Mouse (Mus musculus): Measurements from ENCODE around the gene Ptp4a2. TPM values are rescaled to one million over a fixed set of nuclear protein-coding genes. Genes with fewer than 3 reads are reported as not detected.
"Not testable (repeated sequence)": the region's sequence is repeated elsewhere in the genome, so short reads cannot be mapped to it uniquely, and the experiment has no call there.

Gene Ptp4a2
- total RNA-seq, 2 experiments from 2014 or later, result 313 to 540 TPM

- no peak for ATAC-seq (replicated peaks; ENCODE audit: low FRiP score, low TSS enrichment, poor library complexity, severe bottlenecking)
Measured at GRCm38 (mm10) chr4:129835296-129835695, 24.3 kb downstream of the Ptp4a2 start.

GRCm38 (mm10) chr4:129839866-129840555 lies 29.0 kb downstream of the Ptp4a2 start:
- ATAC-seq (replicated peaks; ENCODE audit: low FRiP score, low TSS enrichment, poor library complexity, severe bottlenecking), result no peak

DNA sequence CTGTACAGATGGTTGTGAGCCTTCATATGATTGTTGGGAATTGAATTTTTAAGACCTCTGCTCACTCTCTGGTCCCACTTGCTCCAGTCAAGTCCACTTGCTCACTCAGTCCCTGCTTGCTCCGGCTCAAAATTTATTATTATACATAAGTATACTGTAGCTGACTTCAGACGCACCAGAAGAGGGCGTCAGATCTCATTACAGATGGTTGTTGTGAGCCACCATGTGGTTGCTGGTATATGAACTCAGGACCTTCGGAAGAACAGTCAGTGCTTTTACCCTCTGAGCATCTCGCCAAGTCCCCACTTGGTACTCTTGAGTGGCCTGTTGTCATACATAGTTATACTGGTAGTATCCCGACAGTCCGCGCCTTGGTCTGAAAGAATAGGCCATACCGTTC lies 35.8 kb downstream of the Ptp4a2 start:
- no peak for ATAC-seq (replicated peaks; ENCODE audit: low FRiP score, low TSS enrichment, poor library complexity, severe bottlenecking)

GRCm38 (mm10) chr4:129850491-129850890 lies 39.5 kb downstream of the Ptp4a2 start:
- no peak for ATAC-seq (replicated peaks; ENCODE audit: low FRiP score, low TSS enrichment, poor library complexity, severe bottlenecking)

GRCm38 (mm10) chr4:129851861-129852260 lies 40.8 kb downstream of the Ptp4a2 start:
- no peak for ATAC-seq (replicated peaks; ENCODE audit: low FRiP score, low TSS enrichment, poor library complexity, severe bottlenecking)

DNA sequence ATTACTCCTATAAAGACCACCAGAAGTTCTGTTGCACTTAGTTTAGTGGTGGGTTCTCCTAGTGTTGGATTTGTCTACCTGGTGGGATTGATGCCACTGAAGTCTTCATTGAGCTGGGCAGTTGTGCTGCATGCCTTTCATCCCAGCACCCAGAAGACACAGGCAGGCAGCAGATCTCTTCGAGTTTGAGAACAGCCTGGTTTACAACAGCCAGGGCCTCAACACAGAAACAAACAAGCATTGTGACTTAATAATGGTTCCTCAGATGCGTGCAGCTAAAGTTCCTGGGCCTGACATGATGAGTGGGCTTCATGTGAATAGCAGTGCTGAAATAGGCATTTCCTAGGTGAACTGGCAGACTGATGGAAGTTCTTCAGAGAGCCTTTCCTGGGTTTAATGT lies 42.0 kb downstream of the Ptp4a2 start:
- ATAC-seq (replicated peaks; ENCODE audit: low FRiP score, low TSS enrichment, poor library complexity, severe bottlenecking), result no peak

GRCm38 (mm10) chr4:129853996-129854395 lies 43.0 kb downstream of the Ptp4a2 start:
- ATAC-seq (replicated peaks; ENCODE audit: low FRiP score, low TSS enrichment, poor library complexity, severe bottlenecking), result no peak

DNA sequence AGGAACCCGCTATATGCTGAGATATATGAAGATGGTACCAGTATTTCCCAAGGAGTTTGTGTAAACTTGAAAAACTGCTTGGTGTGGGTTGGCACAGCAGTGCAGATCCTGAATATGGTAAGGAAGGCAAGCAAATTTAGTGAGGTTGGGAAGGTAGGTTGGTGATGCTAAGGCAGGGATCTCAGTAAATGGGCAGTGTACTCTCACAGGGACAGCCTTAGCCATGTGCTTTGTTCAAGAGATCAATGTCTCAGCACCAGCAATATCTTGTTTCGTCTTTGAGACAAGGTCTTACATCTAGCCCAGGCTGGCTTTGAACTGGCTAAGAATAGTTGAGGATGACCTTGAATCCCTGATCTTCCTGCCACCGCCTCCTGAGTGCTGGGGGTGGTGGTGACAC lies 43.6 kb downstream of the Ptp4a2 start:
- ATAC-seq (replicated peaks; ENCODE audit: low FRiP score, low TSS enrichment, poor library complexity, severe bottlenecking), result no peak

DNA sequence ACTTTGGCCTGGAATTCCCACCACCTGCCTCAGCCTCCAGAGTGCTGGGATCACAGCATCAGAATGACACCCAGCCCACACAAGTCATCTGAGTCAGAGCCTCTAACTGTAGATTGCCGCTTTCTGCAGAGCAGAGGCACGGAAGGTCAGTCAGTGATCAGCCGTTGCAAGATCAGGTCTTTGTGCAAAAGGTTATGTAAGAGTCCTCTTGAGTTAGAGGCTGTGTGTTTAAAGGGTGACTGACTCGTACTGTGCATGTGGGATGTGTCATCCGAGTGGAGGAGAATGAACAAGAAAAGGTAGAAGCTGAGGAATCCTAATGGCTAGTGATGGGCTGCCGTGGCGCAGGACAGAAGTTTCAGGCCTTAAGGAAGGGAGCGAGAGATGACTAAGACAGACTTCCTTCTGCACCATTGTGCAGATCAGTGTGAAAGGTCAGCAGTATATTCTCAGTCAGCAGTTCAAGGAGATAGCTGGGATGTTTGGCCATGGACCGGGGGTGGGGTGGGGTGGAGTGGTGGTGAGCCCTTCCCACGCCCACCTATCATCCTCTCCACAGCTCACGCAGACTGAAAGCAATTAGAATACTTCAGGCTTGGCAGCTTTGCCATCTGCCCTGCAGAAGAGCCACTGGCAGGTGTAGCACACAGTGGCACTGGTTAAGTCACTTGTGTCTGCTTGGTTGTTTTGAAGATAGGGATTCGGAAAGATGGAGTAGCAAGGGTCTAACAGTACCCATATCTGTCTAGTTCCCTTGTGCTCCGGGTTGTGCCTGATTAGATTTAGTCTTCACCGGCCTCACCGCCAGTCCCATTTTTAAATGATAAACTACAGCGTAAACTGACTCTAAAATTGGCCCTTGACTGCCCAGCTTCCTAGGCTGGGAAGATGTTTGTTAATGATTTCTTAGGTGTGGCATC lies 44.3 kb downstream of the Ptp4a2 start:
- ATAC-seq (replicated peaks; ENCODE audit: low FRiP score, low TSS enrichment, poor library complexity, severe bottlenecking), result peak; percentile 83

DNA sequence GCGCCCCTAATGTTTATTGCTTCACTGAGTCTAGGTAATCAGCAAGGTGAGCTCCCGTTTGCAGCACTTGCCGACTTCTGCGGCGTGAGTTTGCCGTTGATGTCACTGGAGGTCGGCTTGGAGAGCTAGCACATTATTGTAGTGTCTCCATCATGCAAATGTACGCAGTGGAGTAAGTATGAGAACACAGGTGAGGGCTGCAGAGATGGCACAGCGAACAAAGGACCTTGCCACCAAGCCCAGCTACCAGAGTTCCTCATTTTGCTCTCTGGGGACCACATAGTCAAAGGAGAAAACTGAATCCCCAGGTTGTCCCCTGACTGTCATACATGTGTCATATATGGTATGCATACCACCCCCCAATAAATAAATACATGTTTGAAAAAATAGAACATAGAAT lies 49.4 kb downstream of the Ptp4a2 start:
- no peak for ATAC-seq (replicated peaks; ENCODE audit: low FRiP score, low TSS enrichment, poor library complexity, severe bottlenecking)

GRCm38 (mm10) chr4:129861400-129861799 lies 50.4 kb downstream of the Ptp4a2 start:
- no peak for ATAC-seq (replicated peaks; ENCODE audit: low FRiP score, low TSS enrichment, poor library complexity, severe bottlenecking)

DNA sequence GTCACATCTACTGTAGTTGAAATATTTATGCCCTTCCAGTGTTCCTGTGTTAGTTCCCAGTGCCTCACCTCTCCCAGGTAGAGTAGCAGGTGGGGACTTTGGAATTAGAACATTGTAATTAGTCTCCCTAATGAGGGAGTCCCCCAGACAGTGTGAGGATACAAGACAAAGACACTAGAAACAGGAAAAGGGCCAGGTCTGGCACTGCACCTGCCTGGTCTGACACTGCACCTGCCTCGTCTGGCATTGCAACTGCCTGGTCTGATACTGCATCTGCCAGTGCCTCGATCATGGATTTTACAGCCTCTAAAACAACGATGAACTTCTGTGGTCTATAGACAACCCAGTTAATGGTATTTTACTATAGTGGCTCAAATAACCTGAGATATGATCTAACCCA lies 51.3 kb downstream of the Ptp4a2 start:
- no peak for ATAC-seq (replicated peaks; ENCODE audit: low FRiP score, low TSS enrichment, poor library complexity, severe bottlenecking)

DNA sequence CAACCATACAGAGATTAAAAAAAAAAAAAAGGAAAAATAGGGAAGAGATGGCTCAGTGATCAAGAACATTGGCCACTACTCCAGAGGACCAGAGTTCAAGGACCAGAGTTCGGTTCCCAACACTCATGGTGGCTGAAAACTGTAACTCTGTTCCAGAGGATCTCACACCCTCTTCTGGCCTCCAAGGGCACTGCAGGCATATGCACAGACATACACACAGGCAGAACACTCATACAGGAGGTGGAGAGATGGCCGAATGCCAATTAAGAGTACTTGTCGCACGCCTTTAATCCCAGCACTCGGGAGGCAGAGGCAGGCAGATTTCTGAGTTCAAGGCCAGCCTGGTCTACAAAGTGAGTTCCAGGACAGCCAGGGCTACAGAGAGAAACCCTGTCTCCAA lies 55.2 kb downstream of the Ptp4a2 start:
- not testable (repeated sequence) for ATAC-seq (replicated peaks; ENCODE audit: low FRiP score, low TSS enrichment, poor library complexity, severe bottlenecking)

DNA sequence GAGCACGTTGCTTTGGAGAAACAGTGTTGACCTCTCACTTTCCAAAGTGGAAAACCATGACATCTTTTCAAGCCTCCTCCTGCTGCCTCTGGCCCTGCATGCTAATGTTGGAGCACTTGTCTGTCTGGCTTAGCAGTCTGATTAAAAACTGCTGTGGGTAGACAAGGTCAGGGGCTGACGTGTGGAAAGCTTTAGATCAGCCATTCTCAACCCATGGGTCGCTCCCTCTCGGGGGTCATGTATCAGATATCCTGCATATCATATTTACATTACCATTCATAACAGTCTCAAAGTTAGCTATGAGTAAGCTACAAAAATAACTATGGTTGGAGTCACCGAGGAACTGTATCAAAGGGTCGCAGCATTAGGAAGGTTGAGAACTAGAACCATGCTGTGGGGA lies 57.2 kb downstream of the Ptp4a2 start:
- no peak for ATAC-seq (replicated peaks; ENCODE audit: low FRiP score, low TSS enrichment, poor library complexity, severe bottlenecking)

DNA sequence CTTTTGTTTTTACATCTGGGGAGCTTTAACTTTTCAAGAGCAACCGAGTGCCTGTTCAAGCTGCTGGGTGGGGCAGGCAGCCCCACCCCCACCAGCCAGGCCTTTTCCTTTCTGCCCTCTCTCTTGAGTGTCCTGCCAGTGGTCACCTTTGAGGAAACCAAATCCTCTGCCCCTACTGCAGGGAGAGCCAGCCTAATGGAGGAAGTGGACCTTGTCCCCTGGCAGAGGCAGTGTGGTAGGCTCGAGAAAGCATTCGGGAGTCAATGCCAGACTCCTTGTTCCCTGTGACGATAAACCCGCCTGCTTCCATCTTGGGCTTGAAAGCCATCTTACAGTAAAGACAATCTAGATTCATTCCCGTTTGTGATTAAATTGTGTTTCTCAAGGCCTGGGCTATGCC lies 59.5 kb downstream of the Ptp4a2 start:
- ATAC-seq (replicated peaks; ENCODE audit: low FRiP score, low TSS enrichment, poor library complexity, severe bottlenecking), result no peak

GRCm38 (mm10) chr4:129872376-129872922 lies 61.4 kb downstream of the Ptp4a2 start:
- ATAC-seq (replicated peaks; ENCODE audit: low FRiP score, low TSS enrichment, poor library complexity, severe bottlenecking), result no peak

DNA sequence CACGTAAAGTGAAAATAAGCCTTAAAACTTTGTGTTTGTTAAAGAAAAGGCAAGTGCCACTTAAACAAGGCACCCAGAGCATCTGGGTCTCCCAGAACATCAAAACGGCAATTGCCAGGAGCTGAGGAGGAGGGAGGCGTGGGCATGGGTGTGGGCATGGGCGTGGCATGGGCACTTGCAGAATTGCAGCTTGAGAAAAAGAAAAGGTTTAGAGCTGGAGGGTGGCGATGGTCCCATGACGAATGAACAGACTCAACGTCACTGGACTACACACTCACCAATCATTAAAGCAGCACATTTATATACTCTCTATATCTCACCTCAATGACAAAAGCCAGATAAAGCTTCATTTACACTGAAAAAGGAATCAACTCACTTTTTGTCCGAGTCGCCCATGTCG lies 63.8 kb downstream of the Ptp4a2 start:
- ATAC-seq (replicated peaks; ENCODE audit: low FRiP score, low TSS enrichment, poor library complexity, severe bottlenecking), result peak; percentile 51; the same call in 1 of the 2 replicates

GRCm38 (mm10) chr4:129875406-129875805 lies 64.4 kb downstream of the Ptp4a2 start:
- ATAC-seq (replicated peaks; ENCODE audit: low FRiP score, low TSS enrichment, poor library complexity, severe bottlenecking), result no peak

DNA sequence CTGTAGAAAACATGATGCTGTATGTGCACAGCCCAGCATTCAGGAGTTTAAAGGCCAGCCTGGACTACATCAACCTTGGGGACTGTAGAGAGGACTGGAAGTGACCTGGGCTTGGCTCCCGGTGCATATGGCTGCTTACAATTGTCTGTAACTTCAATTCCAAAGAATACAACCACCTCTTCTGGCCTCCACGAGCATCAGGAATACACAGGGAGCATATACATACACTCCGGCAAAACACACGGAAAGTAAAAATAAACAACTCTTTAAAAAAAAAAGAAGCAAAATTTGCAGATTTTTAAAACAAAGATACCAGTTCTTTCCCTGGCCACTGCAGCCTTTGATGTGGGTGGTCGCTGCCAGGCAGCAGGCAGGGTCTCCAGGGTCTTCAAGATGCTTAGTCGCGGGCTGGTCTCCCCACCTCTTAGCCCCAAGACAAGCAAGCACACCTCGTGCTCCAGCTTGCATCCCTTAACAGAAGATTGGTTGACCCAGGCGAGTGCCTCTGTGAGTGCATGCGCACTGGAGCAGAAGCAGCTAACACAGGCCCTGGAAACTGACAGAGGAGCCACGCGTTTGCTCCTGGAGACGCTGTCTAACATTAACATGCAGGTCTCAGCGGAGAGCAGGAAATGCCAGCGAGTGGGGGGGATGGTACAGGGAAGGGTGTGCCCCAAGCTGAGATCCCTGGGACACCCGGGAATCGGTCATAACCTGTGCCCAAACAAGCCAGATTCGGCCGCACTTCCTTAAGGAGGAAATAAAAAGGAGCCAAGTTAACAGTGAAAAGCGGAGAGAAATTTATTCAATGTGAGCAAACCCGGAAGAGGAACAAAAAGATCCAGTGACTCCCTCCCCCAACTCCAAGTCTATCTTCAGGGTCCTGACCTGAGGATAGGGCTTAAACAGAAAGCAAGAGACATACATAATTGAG lies 66.1 kb downstream of the Ptp4a2 start:
- peak; percentile 86 for ATAC-seq (replicated peaks; ENCODE audit: low FRiP score, low TSS enrichment, poor library complexity, severe bottlenecking)
